Mouse (Mus musculus) heart, embryonic 16.5 days (tissue): Measurements from ENCODE around the gene Olfr1128. TPM values are rescaled to one million over a fixed set of nuclear protein-coding genes. Genes with fewer than 3 reads are reported as not detected.
"Not testable (repeated sequence)": the region's sequence is repeated elsewhere in the genome, so short reads cannot be mapped to it uniquely, and the experiment has no call there.

Experiments used
- ATAC-seq: fragments of 200-750 bp; cut with Nextera tagmentation; replicated peaks from 2 replicates; pipeline ENCODE4 v1.8.0; 2017; ENCODE audit warnings: moderate number of reproducible peaks; ENCODE audit not compliant: insufficient read depth, low FRiP score; ENCODE audit errors: extremely low read depth
- H3K27ac ChIP-seq: fragments of 300-500 bp; sonication (generic); 2 replicates; pipeline ENCODE4 v1.5.1; 2014; ENCODE audit warnings: mild to moderate bottlenecking, low read length, control low read depth, moderate library complexity
- H3K27me3 ChIP-seq: fragments of 300-500 bp; sonication (generic); 2 replicates; pipeline ENCODE4 v1.6.1; 2014; ENCODE audit warnings: low read length, mixed read lengths; ENCODE audit not compliant: control insufficient read depth, insufficient read depth
- H3K36me3 ChIP-seq: fragments of 300-500 bp; sonication (generic); 2 replicates; pipeline ENCODE4 v1.6.1; 2014; ENCODE audit not compliant: control insufficient read depth, insufficient read depth
- H3K4me1 ChIP-seq: fragments of 300-500 bp; sonication (generic); 2 replicates; pipeline ENCODE4 v1.6.1; 2014; ENCODE audit warnings: low read length, mixed read lengths; ENCODE audit not compliant: control insufficient read depth, insufficient read depth
- H3K4me2 ChIP-seq: fragments of 300-500 bp; sonication (generic); 2 replicates; pipeline ENCODE4 v1.6.1; 2014; ENCODE audit warnings: low read depth, mild to moderate bottlenecking, control low read depth, low read length
- H3K4me3 ChIP-seq: fragments of 300-500 bp; sonication (generic); 2 replicates; pipeline ENCODE4 v1.5.1; 2014; ENCODE audit warnings: mild to moderate bottlenecking, control low read depth, low read length
- H3K9ac ChIP-seq: fragments of 300-500 bp; sonication (generic); 2 replicates; pipeline ENCODE4 v1.6.1; 2014; ENCODE audit warnings: low read length, control low read depth
- H3K9me3 ChIP-seq: fragments of 300-500 bp; sonication (generic); replicated peaks from 2 replicates; pipeline ENCODE4 v1.6.1; 2016; ENCODE audit warnings: low read length; ENCODE audit not compliant: control insufficient read depth
- WGBS: fragments of 180-500 bp; shearing (Covaris S2); extraction: QIAGEN DNeasy Blood & Tissue Kit; methylation state at CpG from one replicate; pipeline ENCODE4 v1.1.7; 2014; 5-methylcytosine and 5-hydroxymethylcytosine counted together
- polyA plus RNA-seq: library from polyadenylated mRNA; unstranded; fragments of >200 nt; fragmentation: Nextera tagmentation; extraction: Ambion mirVana; gene quantifications from 2 replicates; pipeline ENCODE4 v1.2.1, GENCODE M21; 2015

Olfr1128 gene
- polyA plus RNA-seq, 1 experiment from 2014 or later, result not detected

- Histone ChIP-seq H3K36me3 (no peaks in the 10 kb centered on the region), H3K9me3 (no peaks in the 10 kb centered on the region), H3K4me2 (no peak within 1 kb of the TSS), H3K4me1 (no peaks in the 10 kb centered on the region), H3K27me3 (no peaks in the 10 kb centered on the region), H3K9ac (no peak within 1 kb of the TSS), H3K27ac (no peak within 1 kb of the TSS), H3K4me3 (no peak within 1 kb of the TSS)
- no peak for ATAC-seq
- 74% methylated on average over 6 of the region's 6 CpGs for WGBS
Measured at GRCm38 (mm10) chr2:87506265-87506664, 39.1 kb downstream of the Olfr1128 start, which contains the start of gene Pramel6. TSS of gene Pramel6 (plus strand) at chr2:87506565.

GRCm38 (mm10) chr2:87496993-87497392 is 48.3 kb downstream of the Olfr1128 start, which contains the start of gene Pramel7:
TSS of gene Pramel7 (minus strand) at chr2:87497093.
- H3K9ac ChIP-seq, ATAC-seq, H3K36me3 ChIP-seq, H3K27ac ChIP-seq, H3K27me3 ChIP-seq, H3K9me3 ChIP-seq, H3K4me3 ChIP-seq, H3K4me1 ChIP-seq, H3K4me2 ChIP-seq: not testable (repeated sequence)
- WGBS, result 87% methylated on average over 3 of the region's 5 CpGs

Other genes starting within 250 kb of the Olfr1128 start
- not detected in 2 replicates for gene Olfr1118, start 238.0 kb downstream of the Olfr1128 start, polyA plus RNA-seq
- gene Olfr1120, start 190.7 kb downstream of the Olfr1128 start, polyA plus RNA-seq, result not detected in 2 replicates
- not detected in 2 replicates for gene Olfr1121, start 175.6 kb downstream of the Olfr1128 start, polyA plus RNA-seq
- gene Olfr1122, start 159.7 kb downstream of the Olfr1128 start, polyA plus RNA-seq, result not detected in 2 replicates
- gene Olfr1123, start 128.9 kb downstream of the Olfr1128 start, polyA plus RNA-seq, result not detected in 2 replicates
- gene Olfr1124, start 115.3 kb downstream of the Olfr1128 start, polyA plus RNA-seq, result not detected in 2 replicates
- not detected in 2 replicates for gene Olfr1126, start 91.6 kb downstream of the Olfr1128 start, polyA plus RNA-seq
- not detected in 2 replicates for gene Pramel7, start 48.4 kb downstream of the Olfr1128 start, polyA plus RNA-seq
- not detected in 2 replicates for gene Pramel6, start 39.0 kb downstream of the Olfr1128 start, polyA plus RNA-seq
- not detected in 2 replicates for gene Olfr153, start 13.7 kb downstream of the Olfr1128 start, polyA plus RNA-seq
- gene Olfr1129, start 28.4 kb upstream of the Olfr1128 start, polyA plus RNA-seq, result not detected in 2 replicates
- gene Olfr1130, start 60.7 kb upstream of the Olfr1128 start, polyA plus RNA-seq, result not detected in 2 replicates
- gene Olfr1131, start 81.6 kb upstream of the Olfr1128 start, polyA plus RNA-seq, result not detected in 2 replicates
- gene Olfr1132, start 92.0 kb upstream of the Olfr1128 start, polyA plus RNA-seq, result not detected in 2 replicates
- not detected in 2 replicates for gene Olfr1133, start 101.8 kb upstream of the Olfr1128 start, polyA plus RNA-seq
- not detected in 2 replicates for gene Olfr1134, start 112.9 kb upstream of the Olfr1128 start, polyA plus RNA-seq
- not detected in 2 replicates for gene Olfr1135, start 128.1 kb upstream of the Olfr1128 start, polyA plus RNA-seq
- not detected in 2 replicates for gene Olfr1136, start 148.4 kb upstream of the Olfr1128 start, polyA plus RNA-seq
- not detected in 2 replicates for gene Olfr1137, start 167.6 kb upstream of the Olfr1128 start, polyA plus RNA-seq
- gene Olfr1138, start 194.4 kb upstream of the Olfr1128 start, polyA plus RNA-seq, result not detected in 2 replicates
- not detected in 2 replicates for gene Olfr1140, start 198.2 kb upstream of the Olfr1128 start, polyA plus RNA-seq
- gene Olfr1141, start 208.4 kb upstream of the Olfr1128 start, polyA plus RNA-seq, result not detected in 2 replicates
- gene Olfr152, start 233.9 kb upstream of the Olfr1128 start, polyA plus RNA-seq, result not detected in 2 replicates